Mouse (Mus musculus) forebrain, embryonic 14.5 days (tissue): ENCODE data around the gene Ptpra. TPM values are rescaled to one million over a fixed set of nuclear protein-coding genes. Genes with fewer than 3 reads are reported as not detected.
A peak's percentile ranks its signal among the peaks of the same experiment; 100 is the strongest.

Experiments
- ATAC-seq: fragments of 200-750 bp; cut with Nextera tagmentation; 2 replicates; pipeline ENCODE4 v1.8.0; 2017; ENCODE audit warnings: mild to moderate bottlenecking, moderate library complexity
- DNase-seq: peaks from one replicate; pipeline ENCODE4 v3.0.0-alpha.2; 2015; ENCODE audit warnings: low spot score
- H3K27ac ChIP-seq: fragments of 300-500 bp; sonication (generic); 2 replicates; pipeline ENCODE4 v1.5.1; 2014; ENCODE audit warnings: low read depth, mild to moderate bottlenecking, control low read depth, low read length, moderate library complexity
- H3K27me3 ChIP-seq: fragments of 300-500 bp; sonication (generic); replicated peaks from 2 replicates; pipeline ENCODE4 v1.6.1; 2014; ENCODE audit warnings: low read length, control low read depth, mixed read lengths; ENCODE audit not compliant: control insufficient read depth, insufficient read depth
- H3K36me3 ChIP-seq: fragments of 300-500 bp; sonication (generic); 2 replicates; pipeline ENCODE4 v1.6.1; 2014; ENCODE audit warnings: low read length, control low read depth; ENCODE audit not compliant: control insufficient read depth, insufficient read depth
- H3K4me1 ChIP-seq: fragments of 300-500 bp; sonication (generic); 2 replicates; pipeline ENCODE4 v1.6.1; 2014; ENCODE audit warnings: antibody characterized with exemption, low read length, control low read depth; ENCODE audit not compliant: control insufficient read depth, insufficient read depth
- H3K4me2 ChIP-seq: fragments of 300-500 bp; sonication (generic); 2 replicates; pipeline ENCODE4 v1.6.1; 2014; ENCODE audit warnings: mild to moderate bottlenecking, control low read depth, low read length
- H3K4me3 ChIP-seq: fragments of 300-500 bp; sonication (generic); 2 replicates; pipeline ENCODE4 v1.5.1; 2014; ENCODE audit warnings: low read depth, low read length, control low read depth
- H3K9ac ChIP-seq: fragments of 300-500 bp; sonication (generic); 2 replicates; pipeline ENCODE4 v1.6.1; 2014; ENCODE audit warnings: mild to moderate bottlenecking, low read length, control low read depth, moderate library complexity
- H3K9me3 ChIP-seq: fragments of 300-500 bp; sonication (generic); replicated peaks from 2 replicates; pipeline ENCODE4 v1.6.1; 2016; ENCODE audit warnings: low read length, control low read depth, mixed read lengths; ENCODE audit not compliant: control insufficient read depth
- WGBS: fragments of 180-500 bp; shearing (Covaris S2); extraction: QIAGEN DNeasy Blood & Tissue Kit; methylation state at CpG from one replicate; pipeline ENCODE4 v1.1.7; 2014; 5-methylcytosine and 5-hydroxymethylcytosine counted together
- polyA plus RNA-seq: library from polyadenylated mRNA; unstranded; fragments of >200 nt; fragmentation: Nextera tagmentation; extraction: Ambion mirVana; gene quantifications from 2 replicates; pipeline ENCODE4 v1.2.1, GENCODE M21; 2014

Ptpra gene
- polyA plus RNA-seq, 1 experiment from 2014 or later: 130 TPM

GRCm38 (mm10) chr2:130436769-130437168, 13.3 kb upstream of the Ptpra start:
- H3K4me3 ChIP-seq: no peak overlapping the region
- no peaks in the 10 kb centered on the region for H3K9me3 ChIP-seq
- H3K9ac ChIP-seq: no peak overlapping the region
- ATAC-seq (no peak), DNase-seq (no peak)
- peaks cover 44% of the 10 kb centered on the region for H3K36me3 ChIP-seq
- no peak overlapping the region for H3K27ac ChIP-seq
- 95% methylated on average over 1 of the region's 1 CpGs for WGBS
- no peaks in the 10 kb centered on the region for H3K27me3 ChIP-seq
- no peak overlapping the region for H3K4me2 ChIP-seq
- H3K4me1 ChIP-seq: no peaks in the 10 kb centered on the region

- H3K27me3 ChIP-seq: no peaks in the 10 kb centered on the region
- no peaks in the 10 kb centered on the region for H3K4me1 ChIP-seq
- no peak for ATAC-seq
- H3K4me3 ChIP-seq: no peak overlapping the region
- H3K4me2 ChIP-seq: no peak overlapping the region
- no peak overlapping the region for H3K9ac ChIP-seq
- peaks cover 63% of the 10 kb centered on the region for H3K36me3 ChIP-seq
- DNase-seq: no peak
- H3K27ac ChIP-seq: no peak overlapping the region
- no peaks in the 10 kb centered on the region for H3K9me3 ChIP-seq
- WGBS: 90% methylated on average over 3 of the region's 3 CpGs
Measured at GRCm38 (mm10) chr2:130438861-130439260, 11.2 kb upstream of the Ptpra start.

GRCm38 (mm10) chr2:130439840-130440480, 10.1 kb upstream of the Ptpra start:
- ATAC-seq: no peak
- Histone ChIP-seq H3K4me1 (no peaks in the 10 kb centered on the region), H3K27ac (no peak overlapping the region), H3K27me3 (no peaks in the 10 kb centered on the region), H3K4me2 (no peak overlapping the region), H3K9me3 (no peaks in the 10 kb centered on the region), H3K9ac (no peak overlapping the region), H3K36me3 (peaks cover 73% of the 10 kb centered on the region), H3K4me3 (no peak overlapping the region)
- DNase-seq: no peak
- 93% methylated on average over 4 of the region's 4 CpGs for WGBS

- no peak for DNase-seq
- Histone ChIP-seq H3K4me3 (no peak overlapping the region), H3K4me2 (no peak overlapping the region), H3K4me1 (no peaks in the 10 kb centered on the region), H3K27ac (no peak overlapping the region), H3K27me3 (no peaks in the 10 kb centered on the region), H3K36me3 (peaks cover 78% of the 10 kb centered on the region), H3K9ac (no peak overlapping the region), H3K9me3 (no peaks in the 10 kb centered on the region)
- no peak for ATAC-seq
- 85% methylated on average over 10 of the region's 10 CpGs for WGBS
Measured at GRCm38 (mm10) chr2:130442162-130442561, 7.9 kb upstream of the Ptpra start.

- ATAC-seq (no peak), DNase-seq (no peak)
- no peaks in the 10 kb centered on the region for H3K9me3 ChIP-seq
- H3K36me3 ChIP-seq: peaks cover 20% of the 10 kb centered on the region
- no peak overlapping the region for H3K4me3 ChIP-seq
- H3K4me1 ChIP-seq: peaks cover 15% of the 10 kb centered on the region
- no peak overlapping the region for H3K4me2 ChIP-seq
- H3K9ac ChIP-seq: no peak overlapping the region
- H3K27ac ChIP-seq: no peak overlapping the region
- H3K27me3 ChIP-seq: no peaks in the 10 kb centered on the region
Measured at GRCm38 (mm10) chr2:130448449-130448848, 1.6 kb upstream of the Ptpra start.

- no peak; the same call in 1 of the 2 replicates for ATAC-seq
- no peaks in the 10 kb centered on the region for H3K27me3 ChIP-seq
Measured at GRCm38 (mm10) chr2:130449021-130449793, 871 bp upstream of the Ptpra start.

GRCm38 (mm10) chr2:130450434-130450796, 337 bp downstream of the Ptpra start:
- no peak for DNase-seq
- Histone ChIP-seq H3K27me3 (no peaks in the 10 kb centered on the region), H3K4me2 (peak overlapping the region; percentile 87), H3K36me3 (peaks cover 3% of the 10 kb centered on the region), H3K9me3 (no peaks in the 10 kb centered on the region), H3K4me1 (peaks cover 15% of the 10 kb centered on the region), H3K9ac (peak overlapping the region; percentile 92), H3K4me3 (peak overlapping the region; percentile 91), H3K27ac (peak overlapping the region; percentile 68; the same call in 1 of the 2 replicates)
- 0% methylated on average over 45 of the region's 47 CpGs for WGBS
- peak; percentile 90 for ATAC-seq

More at GRCm38 (mm10) chr2:130449021-130449793, 871 bp upstream of the Ptpra start:
- peak overlapping the region; percentile 92 for H3K9ac ChIP-seq
- H3K4me2 ChIP-seq: peak overlapping the region; percentile 87
- peaks cover 15% of the 10 kb centered on the region for H3K4me1 ChIP-seq
- no peaks in the 10 kb centered on the region for H3K9me3 ChIP-seq
- 8% methylated on average over 17 of the region's 17 CpGs for WGBS
- no peak for DNase-seq
- no peak overlapping the region for H3K27ac ChIP-seq
- peaks cover 12% of the 10 kb centered on the region for H3K36me3 ChIP-seq
- H3K4me3 ChIP-seq: peak overlapping the region; percentile 91

GRCm38 (mm10) chr2:130451086-130451726, 1.1 kb downstream of the Ptpra start:
- H3K4me2 ChIP-seq: peak overlapping the region; percentile 87
- H3K27me3 ChIP-seq: no peaks in the 10 kb centered on the region
- peaks cover 15% of the 10 kb centered on the region for H3K4me1 ChIP-seq
- DNase-seq (no peak), ATAC-seq (no peak)
- H3K4me3 ChIP-seq: peak overlapping the region; percentile 91
- H3K36me3 ChIP-seq: no peaks in the 10 kb centered on the region
- H3K9ac ChIP-seq: peak overlapping the region; percentile 92
- no peaks in the 10 kb centered on the region for H3K9me3 ChIP-seq
- H3K27ac ChIP-seq: no peak overlapping the region
- 64% methylated on average over 14 of the region's 14 CpGs for WGBS

GRCm38 (mm10) chr2:130451727-130452090, 1.6 kb downstream of the Ptpra start:
- H3K36me3 ChIP-seq: no peaks in the 10 kb centered on the region
- no peak overlapping the region for H3K27ac ChIP-seq
- no peaks in the 10 kb centered on the region for H3K9me3 ChIP-seq
- DNase-seq (no peak), ATAC-seq (no peak)
- H3K9ac ChIP-seq: peak overlapping the region; percentile 92
- WGBS: 70% methylated on average over 3 of the region's 3 CpGs
- no peaks in the 10 kb centered on the region for H3K27me3 ChIP-seq
- H3K4me3 ChIP-seq: peak overlapping the region; percentile 91; the same call in 1 of the 2 replicates
- H3K4me1 ChIP-seq: peaks cover 15% of the 10 kb centered on the region
- peak overlapping the region; percentile 87 for H3K4me2 ChIP-seq
